Mouse (Mus musculus) bone marrow, adult 2 months (tissue): ENCODE measurements around the gene Erich3.

Experiments used
- CTCF ChIP-seq: fragments of 200-500 bp; IDR thresholded peaks from 2 replicates; pipeline ENCODE4 v1.5.1; 2011; ENCODE audit warnings: low read length, control low read depth; ENCODE audit not compliant: control insufficient read depth, insufficient read depth
- POLR2A ChIP-seq: fragments of 200-500 bp; IDR thresholded peaks from 2 replicates; pipeline ENCODE4 v1.6.1; 2011; ENCODE audit warnings: low read depth, mild to moderate bottlenecking, control low read depth, low read length, borderline replicate concordance; ENCODE audit not compliant: control insufficient read depth

GRCm38 (mm10) chr3:154693902-154694301, 30.2 kb downstream of the Erich3 start:
- no peak for TF ChIP-seq POLR2A
- no peak for TF ChIP-seq CTCF
